Mouse (Mus musculus): ENCODE measurements around the gene Drd4. TPM values are rescaled to one million over a fixed set of nuclear protein-coding genes. Genes with fewer than 3 reads are reported as not detected.

Drd4 gene
- total and polyA plus RNA-seq, 3 experiments: not detected

GRCm38 (mm10) chr7:141292583-141293388 is 980 bp downstream of the Drd4 start:
- no peak overlapping the region for H3K4me2 ChIP-seq (ENCODE audit: insufficient read depth, low read depth, poor library complexity, severe bottlenecking)
- no peak overlapping the region for H3K4me3 ChIP-seq (replicated peaks in 1 of 3; ENCODE audit: low read depth in 2 of 3, low read length in 2 of 3, poor library complexity in 1 of 3)
- in situ Hi-C loops (cut with MboI; ENCODE audit: low pct_ligation_motif_present, low pct_unique_long_range_greater_than_20kb, low sequenced_read_pairs): no loop called here
- peaks cover 6 to 11% of the 10 kb centered on the region in 2 experiments for H3K36me3 ChIP-seq (replicated peaks in 1 of 2; ENCODE audit: control insufficient read depth in 1 of 2, insufficient read depth in 1 of 2, low read length in 1 of 2)
- H3K4me1 ChIP-seq (ENCODE audit: control insufficient read depth in 1 of 2, insufficient read depth in 2 of 2): peaks cover 3 to 5% of the 10 kb centered on the region in 2 experiments; a peak in 2 of 4 replicates
- H3K27me3 ChIP-seq (replicated peaks): no peaks in the 10 kb centered on the region
- no peak for TF ChIP-seq SIN3A (IDR thresholded peaks at IDR 0.05; ENCODE audit: low read length)
- no peak for TF ChIP-seq CHD2 (IDR thresholded peaks at IDR 0.05; ENCODE audit: low read length)
- no peak for TF ChIP-seq POLR2AphosphoS2 (IDR thresholded peaks at IDR 0.05; ENCODE audit: low read depth, low read length)
- no peak for TF ChIP-seq JUN (IDR thresholded peaks at IDR 0.05; ENCODE audit: insufficient read depth, low read depth, low read length)
- no peak for TF ChIP-seq NRF1 (IDR thresholded peaks at IDR 0.05; ENCODE audit: low read depth, low read length)
- TF ChIP-seq CHD1 (IDR thresholded peaks at IDR 0.05; ENCODE audit: low read depth, low read length): no peak
- no peak for TF ChIP-seq TBP (conservative IDR thresholded peaks at IDR 0.05; ENCODE audit: low read depth, low read length)
- no peak for TF ChIP-seq MEF2A (IDR thresholded peaks at IDR 0.05; ENCODE audit: borderline replicate concordance, low read depth, low read length)
- TF ChIP-seq IRF4 (IDR thresholded peaks at IDR 0.05; ENCODE audit: low read depth, low read length): no peak
- no peak for TF ChIP-seq MAX (IDR thresholded peaks at IDR 0.05; ENCODE audit: low read length)
- no peak for TF ChIP-seq UBTF (IDR thresholded peaks at IDR 0.05; ENCODE audit: low read depth, low read length)
- no peak for TF ChIP-seq E2F4 (IDR thresholded peaks at IDR 0.05; ENCODE audit: insufficient replicate concordance, low read depth, low read length)
- no peak for TF ChIP-seq GABPA (IDR thresholded peaks at IDR 0.05; ENCODE audit: insufficient replicate concordance, low read depth, low read length)
- no peak for TF ChIP-seq MXI1 (IDR thresholded peaks at IDR 0.05; ENCODE audit: low read depth, low read length)
- TF ChIP-seq ZC3H11A (IDR thresholded peaks at IDR 0.05; ENCODE audit: low read depth, low read length): no peak
- no peak for TF ChIP-seq NELFE (IDR thresholded peaks at IDR 0.05; ENCODE audit: low read depth, low read length)
- no peak for TF ChIP-seq EP300 (IDR thresholded peaks at IDR 0.05; ENCODE audit: low read length)
- H3K9ac ChIP-seq (ENCODE audit: insufficient read depth, low read depth): no peak overlapping the region
- no peak overlapping the region for H3K27ac ChIP-seq (ENCODE audit: insufficient read depth, low read depth)
- H3K79me2 ChIP-seq (replicated peaks; ENCODE audit: control insufficient read depth, extremely low read depth, insufficient read depth, poor library complexity, severe bottlenecking): no peaks in the 10 kb centered on the region
- dilution Hi-C loops (cut with MboI; ENCODE audit: extremely low pct_ligation_motif_present, extremely low pct_unique_long_range_greater_than_20kb, low sequenced_read_pairs): no loop called here
- no peak for DNase-seq (ENCODE audit: extremely low read depth)
- no peaks in the 10 kb centered on the region for H3K9me3 ChIP-seq (replicated peaks; ENCODE audit: low read length)

DNA sequence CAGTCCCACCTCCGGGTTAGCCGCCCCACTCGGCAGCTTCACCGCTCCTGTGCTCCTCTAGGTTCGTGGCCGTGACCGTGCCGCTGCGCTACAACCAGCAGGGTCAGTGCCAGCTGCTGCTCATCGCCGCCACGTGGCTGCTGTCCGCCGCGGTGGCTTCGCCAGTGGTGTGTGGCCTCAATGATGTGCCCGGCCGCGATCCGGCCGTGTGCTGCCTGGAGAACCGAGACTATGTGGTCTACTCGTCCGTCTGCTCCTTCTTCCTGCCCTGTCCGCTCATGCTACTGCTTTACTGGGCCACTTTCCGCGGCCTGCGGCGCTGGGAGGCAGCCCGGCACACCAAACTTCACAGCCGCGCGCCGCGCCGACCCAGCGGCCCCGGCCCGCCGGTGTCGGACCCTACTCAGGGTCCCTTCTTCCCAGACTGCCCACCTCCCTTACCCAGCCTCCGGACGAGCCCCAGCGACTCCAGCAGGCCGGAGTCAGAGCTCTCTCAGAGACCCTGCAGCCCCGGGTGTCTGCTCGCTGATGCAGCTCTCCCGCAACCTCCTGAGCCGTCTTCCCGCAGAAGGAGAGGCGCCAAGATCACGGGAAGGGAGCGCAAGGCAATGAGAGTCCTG is 2.2 kb downstream of the Drd4 start:
- H3K36me3 ChIP-seq (replicated peaks in 1 of 2; ENCODE audit: control insufficient read depth in 1 of 2, insufficient read depth in 1 of 2, low read length in 1 of 2): peaks cover 6 to 20% of the 10 kb centered on the region in 2 experiments
- no peak overlapping the region for H3K4me3 ChIP-seq (replicated peaks in 1 of 3; ENCODE audit: low read depth in 2 of 3, low read length in 2 of 3, poor library complexity in 1 of 3)
- TF ChIP-seq MAZ (IDR thresholded peaks at IDR 0.05; ENCODE audit: low read depth, low read length): no peak
- no peak for TF ChIP-seq BHLHE40 (IDR thresholded peaks at IDR 0.05; ENCODE audit: low read depth, low read length)
- no peak for DNase-seq (ENCODE audit: extremely low read depth)
- peaks cover 3 to 5% of the 10 kb centered on the region in 2 experiments; a peak in 2 of 4 replicates for H3K4me1 ChIP-seq (ENCODE audit: control insufficient read depth in 1 of 2, insufficient read depth in 2 of 2)
- H3K4me2 ChIP-seq (ENCODE audit: insufficient read depth, low read depth, poor library complexity, severe bottlenecking): no peak overlapping the region
- H3K79me2 ChIP-seq (replicated peaks; ENCODE audit: control insufficient read depth, extremely low read depth, insufficient read depth, poor library complexity, severe bottlenecking): no peaks in the 10 kb centered on the region
- no peaks in the 10 kb centered on the region for H3K9me3 ChIP-seq (replicated peaks; ENCODE audit: low read length)
- no peak overlapping the region for H3K27ac ChIP-seq (ENCODE audit: insufficient read depth, low read depth)
- dilution Hi-C loops (cut with MboI; ENCODE audit: extremely low pct_ligation_motif_present, extremely low pct_unique_long_range_greater_than_20kb, low sequenced_read_pairs) (no loop called here), in situ Hi-C loops (cut with MboI; ENCODE audit: low pct_ligation_motif_present, low pct_unique_long_range_greater_than_20kb, low sequenced_read_pairs) (no loop called here)
- H3K9ac ChIP-seq (ENCODE audit: insufficient read depth, low read depth): no peak overlapping the region
- H3K27me3 ChIP-seq (replicated peaks): no peaks in the 10 kb centered on the region
